8 mouse cellular contexts compared by ENCODE assay signal in genomic region chr13:96132833-96133232, GRCm38 (mm10). TPM values are rescaled to one million over a fixed set of nuclear protein-coding genes. Genes with fewer than 3 reads are reported as not detected.
A peak's percentile ranks its signal among the peaks of the same experiment; 100 is the strongest.
DNase-seq lines count a peak whose midpoint lies in the region; ATAC-seq and TF ChIP-seq lines count a peak whose summit lies in the region.

No protein-coding gene starts in this region.

- DNase-seq in cerebellum, adult 2 months = no peak
- DNase-seq in cerebellum, adult 8-10 months = no peak
- DNase-seq in liver, embryonic 11.5 days (ENCODE audit: low spot score) = no peak
- DNase-seq in liver, postnatal 0 days = no peak
- DNase-seq in thymus, postnatal 36 days = no peak
- no peak for DNase-seq in kidney, adult 18-20 months

- no peaks in the 10 kb centered on the region for H3K36me3 ChIP-seq in liver, embryonic 11.5 days (ENCODE audit: control insufficient read depth, insufficient read depth, low read length)
- H3K36me3 ChIP-seq in liver, postnatal 0 days (replicated peaks; ENCODE audit: insufficient read depth, low read length) = no peaks in the 10 kb centered on the region
- no peaks in the 10 kb centered on the region for H3K36me3 ChIP-seq in hindbrain, embryonic 16.5 days (ENCODE audit: control insufficient read depth, insufficient read depth, low read length)
- H3K36me3 ChIP-seq in neural tube, embryonic 13.5 days = no peaks in the 10 kb centered on the region

- TF ChIP-seq CTCF in cerebellum, adult 2 months (IDR thresholded peaks at IDR 0.05; ENCODE audit: borderline replicate concordance, insufficient read depth, low read depth, low read length) = no peak
- TF ChIP-seq CTCF in liver, postnatal 0 days (IDR thresholded peaks at IDR 0.05; ENCODE audit: low read depth) = no peak

- ATAC-seq in liver, embryonic 11.5 days (replicated peaks; ENCODE audit: low FRiP score) = no peak
- ATAC-seq in liver, postnatal 0 days = no peak
- peak; percentile 49 for ATAC-seq in hindbrain, embryonic 16.5 days
- ATAC-seq in neural tube, embryonic 13.5 days (ENCODE audit: low read depth) = peak; percentile 27

- no peaks in the 10 kb centered on the region; the same call in 1 of the 2 replicates for H3K4me1 ChIP-seq in cerebellum, adult 2 months (ENCODE audit: control insufficient read depth, insufficient read depth, low read length)
- peaks cover 7% of the 10 kb centered on the region; the same call in 1 of the 2 replicates for H3K4me1 ChIP-seq in liver, embryonic 11.5 days (replicated peaks; ENCODE audit: control insufficient read depth, insufficient read depth, low read length)
- no peaks in the 10 kb centered on the region for H3K4me1 ChIP-seq in liver, postnatal 0 days (ENCODE audit: insufficient read depth)
- H3K4me1 ChIP-seq in hindbrain, embryonic 16.5 days (ENCODE audit: control insufficient read depth, insufficient read depth, low read depth, low read length) = peaks cover 4% of the 10 kb centered on the region; the same call in 1 of the 2 replicates
- H3K4me1 ChIP-seq in neural tube, embryonic 13.5 days (replicated peaks) = peaks cover 49% of the 10 kb centered on the region

- H3K4me3 ChIP-seq in cerebellum, adult 2 months (replicated peaks; ENCODE audit: insufficient read depth, low read depth, low read length) = peak overlapping the region; percentile 80
- H3K4me3 ChIP-seq in liver, embryonic 11.5 days (ENCODE audit: low read depth, low read length) = peak overlapping the region; percentile 41
- H3K4me3 ChIP-seq in liver, postnatal 0 days (ENCODE audit: low read depth, low read length) = no peak overlapping the region
- peak overlapping the region; percentile 67 for H3K4me3 ChIP-seq in hindbrain, embryonic 16.5 days (ENCODE audit: low read length)
- peak overlapping the region; percentile 55 for H3K4me3 ChIP-seq in neural tube, embryonic 13.5 days

- no peak for TF ChIP-seq EP300 in liver, postnatal 0 days (IDR thresholded peaks at IDR 0.05; ENCODE audit: low read depth)

- H3K4me2 ChIP-seq in liver, embryonic 11.5 days = peak overlapping the region; percentile 67
- no peak overlapping the region for H3K4me2 ChIP-seq in liver, postnatal 0 days (ENCODE audit: low read depth, low read length)
- peak overlapping the region; percentile 92 for H3K4me2 ChIP-seq in hindbrain, embryonic 16.5 days (ENCODE audit: low read length)
- peak overlapping the region; percentile 75 for H3K4me2 ChIP-seq in neural tube, embryonic 13.5 days

- 1% methylated on average over 15 of the region's 15 CpGs for WGBS in cerebellum, adult 2 months
- 2% methylated on average over 15 of the region's 15 CpGs for WGBS in liver, embryonic 11.5 days
- WGBS in liver, postnatal 0 days (ENCODE audit: insufficient replicate concordance) = 3% methylated on average over 15 of the region's 15 CpGs
- 0% methylated on average over 15 of the region's 15 CpGs for WGBS in hindbrain, embryonic 16.5 days
- 1% methylated on average over 15 of the region's 15 CpGs for WGBS in neural tube, embryonic 13.5 days

- no peaks in the 10 kb centered on the region for H3K27me3 ChIP-seq in cerebellum, adult 2 months (ENCODE audit: control insufficient read depth, insufficient read depth, low read length)
- H3K27me3 ChIP-seq in liver, embryonic 11.5 days (replicated peaks; ENCODE audit: control insufficient read depth, insufficient read depth, low read length) = peaks cover 68% of the 10 kb centered on the region
- H3K27me3 ChIP-seq in liver, postnatal 0 days (ENCODE audit: insufficient read depth, low read length) = peaks cover 53% of the 10 kb centered on the region
- H3K27me3 ChIP-seq in hindbrain, embryonic 16.5 days (replicated peaks; ENCODE audit: control insufficient read depth, insufficient read depth, low read length) = peaks cover 2% of the 10 kb centered on the region; the same call in 1 of the 2 replicates
- H3K27me3 ChIP-seq in neural tube, embryonic 13.5 days = peaks cover 53% of the 10 kb centered on the region

- no peaks in the 10 kb centered on the region for H3K9me3 ChIP-seq in liver, embryonic 11.5 days (ENCODE audit: control insufficient read depth, low read length)
- no peaks in the 10 kb centered on the region for H3K9me3 ChIP-seq in liver, postnatal 0 days (ENCODE audit: low read length)
- no peaks in the 10 kb centered on the region for H3K9me3 ChIP-seq in hindbrain, embryonic 16.5 days (ENCODE audit: control insufficient read depth, low read length)
- no peaks in the 10 kb centered on the region for H3K9me3 ChIP-seq in neural tube, embryonic 13.5 days

- H3K27ac ChIP-seq in cerebellum, adult 2 months (ENCODE audit: insufficient read depth, low read length) = no peak overlapping the region
- H3K27ac ChIP-seq in liver, embryonic 11.5 days (ENCODE audit: low read depth, low read length) = no peak overlapping the region
- H3K27ac ChIP-seq in liver, postnatal 0 days (ENCODE audit: low read depth) = no peak overlapping the region
- H3K27ac ChIP-seq in hindbrain, embryonic 16.5 days (ENCODE audit: low read depth, low read length) = peak overlapping the region; percentile 70
- H3K27ac ChIP-seq in neural tube, embryonic 13.5 days (replicated peaks) = peak overlapping the region; percentile 91

- H3K9ac ChIP-seq in liver, embryonic 11.5 days (ENCODE audit: low read depth, low read length) = no peak overlapping the region
- no peak overlapping the region for H3K9ac ChIP-seq in liver, postnatal 0 days (replicated peaks)
- peak overlapping the region; percentile 62 for H3K9ac ChIP-seq in hindbrain, embryonic 16.5 days (ENCODE audit: low read depth, low read length)
- H3K9ac ChIP-seq in neural tube, embryonic 13.5 days = peak overlapping the region; percentile 75

- TF ChIP-seq POLR2A in cerebellum, adult 2 months (IDR thresholded peaks at IDR 0.05; ENCODE audit: borderline replicate concordance, insufficient read depth, low read length) = no peak

RNA-seq across cellular contexts. Expression of gene Sv2c, which starts 0.5 kb away (rescaled TPM):
- polyA plus RNA-seq in cerebellum, adult 2 months (2012; rRNA removed) = 44.9 and 47.3 TPM in 2 replicates
- 0.09 and 0.23 TPM in 2 replicates for polyA plus RNA-seq in liver, embryonic 11.5 days (2014; fragmentation: Nextera tagmentation; extraction: Ambion mirVana)
- polyA plus RNA-seq in liver, postnatal 0 days (2015; fragmentation: Nextera tagmentation; extraction: Ambion mirVana) = 0.29 and 0.60 TPM in 2 replicates
- polyA plus RNA-seq in hindbrain, embryonic 16.5 days (2015; fragmentation: Nextera tagmentation; extraction: Ambion mirVana) = 35.2 and 35.6 TPM in 2 replicates
- 26.8 and 32.3 TPM in 2 replicates for polyA plus RNA-seq in neural tube, embryonic 13.5 days (2015; fragmentation: Nextera tagmentation; extraction: Ambion mirVana)

RNA-seq across cellular contexts. Expression of gene Gm17190, which starts 51.0 kb away (rescaled TPM):
- not detected in 2 replicates for polyA plus RNA-seq in cerebellum, adult 2 months (2012; rRNA removed)
- not detected in 2 replicates for polyA plus RNA-seq in liver, embryonic 11.5 days (2014; fragmentation: Nextera tagmentation; extraction: Ambion mirVana)
- polyA plus RNA-seq in liver, postnatal 0 days (2015; fragmentation: Nextera tagmentation; extraction: Ambion mirVana) = not detected in 2 replicates
- polyA plus RNA-seq in hindbrain, embryonic 16.5 days (2015; fragmentation: Nextera tagmentation; extraction: Ambion mirVana) = 0.39 and 0.40 TPM in 2 replicates
- polyA plus RNA-seq in neural tube, embryonic 13.5 days (2015; fragmentation: Nextera tagmentation; extraction: Ambion mirVana) = 0.36 TPM in 1 of 2 replicates, not detected in the other

RNA-seq across cellular contexts. Expression of gene Gm20075, which starts 51.7 kb away (rescaled TPM):
- 1.7 and 2.0 TPM in 2 replicates for polyA plus RNA-seq in cerebellum, adult 2 months (2012; rRNA removed)
- 14.8 and 17.4 TPM in 2 replicates for polyA plus RNA-seq in liver, embryonic 11.5 days (2014; fragmentation: Nextera tagmentation; extraction: Ambion mirVana)
- polyA plus RNA-seq in liver, postnatal 0 days (2015; fragmentation: Nextera tagmentation; extraction: Ambion mirVana) = 8.5 and 8.8 TPM in 2 replicates
- 21.6 and 29.8 TPM in 2 replicates for polyA plus RNA-seq in hindbrain, embryonic 16.5 days (2015; fragmentation: Nextera tagmentation; extraction: Ambion mirVana)
- 30.7 and 35.5 TPM in 2 replicates for polyA plus RNA-seq in neural tube, embryonic 13.5 days (2015; fragmentation: Nextera tagmentation; extraction: Ambion mirVana)

Comparison
In these comparisons a context has a peak if more than half of its experiments do, and no peak if none do; other contexts are left out.
1. H3K27ac ChIP-seq: peak in hindbrain, embryonic 16.5 days (single experiment) and neural tube, embryonic 13.5 days (single experiment); none in cerebellum, adult 2 months (single experiment), liver, embryonic 11.5 days (single experiment) and liver, postnatal 0 days (single experiment).
2. ATAC-seq: peak in hindbrain, embryonic 16.5 days (single experiment) and neural tube, embryonic 13.5 days (single experiment); none in liver, embryonic 11.5 days (single experiment) and liver, postnatal 0 days (single experiment).
3. H3K9ac ChIP-seq: peak in hindbrain, embryonic 16.5 days (single experiment) and neural tube, embryonic 13.5 days (single experiment); none in liver, embryonic 11.5 days (single experiment) and liver, postnatal 0 days (single experiment).
4. RNA of gene Sv2c, which starts 0.5 kb away (polyA plus RNA-seq): 44.9 to 47.3 TPM in cerebellum, adult 2 months, 35.2 to 35.6 TPM in hindbrain, embryonic 16.5 days and 26.8 to 32.3 TPM in neural tube, embryonic 13.5 days; 0.29 to 0.60 TPM in liver, postnatal 0 days and 0.09 to 0.23 TPM in liver, embryonic 11.5 days; every median in the first group is over 10 times any median in the second.